Mouse (Mus musculus) hematopoietic stem cell, adult 5-6 weeks (primary cell): Measurements from ENCODE around the gene Grsf1. TPM values are rescaled to one million over a fixed set of nuclear protein-coding genes. Genes with fewer than 3 reads are reported as not detected.
A peak's percentile ranks its signal among the peaks of the same experiment; 100 is the strongest.

Source experiments
- ATAC-seq, 2 experiments: fragments of 125-278 bp in 1 of 2; replicated peaks in 1 of 2; 2 replicates each; pipeline ENCODE4 v1.8.0; 2016 to 2017; ENCODE audit warnings: inconsistent platforms in 2 of 2, mild to moderate bottlenecking in 2 of 2, moderate number of reproducible peaks in 2 of 2, low read depth in 1 of 2, moderate TSS enrichment in 1 of 2; ENCODE audit not compliant: low FRiP score in 2 of 2, poor library complexity in 2 of 2, severe bottlenecking in 2 of 2, insufficient read depth in 1 of 2, low TSS enrichment in 1 of 2
- total RNA-seq: library from RNA; stranded (forward); fragments of 172-1452, 232-1000 nt; gene quantifications from 2 replicates; pipeline ENCODE4 v1.2.3, GENCODE M21; 2017

Grsf1 gene
- total RNA-seq, 1 experiment from 2014 or later = 112 TPM

GRCm38 (mm10) chr5:88691506-88692095 lies 15.6 kb upstream of the Grsf1 start:
- no peak for ATAC-seq

GRCm38 (mm10) chr5:88690681-88691505 lies 14.9 kb upstream of the Grsf1 start:
- ATAC-seq = no peak

- peak; percentile 61 to 65; a peak in 2 of 4 replicates for ATAC-seq
Measured at GRCm38 (mm10) chr5:88689279-88689938, 13.4 kb upstream of the Grsf1 start.

- no peak for ATAC-seq
Measured at GRCm38 (mm10) chr5:88688583-88689187, 12.7 kb upstream of the Grsf1 start.

- 0 out of 4 replicates have a peak, but pooled peaks of 1 of the 2 experiments have one; percentile 12 for ATAC-seq
Measured at GRCm38 (mm10) chr5:88687996-88688406, 12.0 kb upstream of the Grsf1 start.

- ATAC-seq = no peak
Measured at GRCm38 (mm10) chr5:88685745-88686299, 9.9 kb upstream of the Grsf1 start.

GRCm38 (mm10) chr5:88685306-88685705 lies 9.3 kb upstream of the Grsf1 start:
- no peak for ATAC-seq

GRCm38 (mm10) chr5:88684226-88684625 lies 8.3 kb upstream of the Grsf1 start:
- ATAC-seq = no peak

GRCm38 (mm10) chr5:88683706-88684105 lies 7.7 kb upstream of the Grsf1 start:
- ATAC-seq = no peak

- ATAC-seq = no peak
Measured at GRCm38 (mm10) chr5:88680567-88680966, 4.6 kb upstream of the Grsf1 start.

- no peak for ATAC-seq
Measured at GRCm38 (mm10) chr5:88679341-88679740, 3.4 kb upstream of the Grsf1 start.

- peak in 1 of 2 experiments; percentile 31; a peak in 1 of 4 replicates for ATAC-seq
Measured at GRCm38 (mm10) chr5:88678929-88679328, 3.0 kb upstream of the Grsf1 start.

- peak in 1 of 2 experiments; percentile 6; a peak in 1 of 4 replicates for ATAC-seq
Measured at GRCm38 (mm10) chr5:88674703-88675442, 1.1 kb downstream of the Grsf1 start.

- ATAC-seq = no peak
Measured at GRCm38 (mm10) chr5:88663875-88664274, 12.1 kb downstream of the Grsf1 start.

GRCm38 (mm10) chr5:88663151-88663550 lies 12.8 kb downstream of the Grsf1 start:
- no peak for ATAC-seq

GRCm38 (mm10) chr5:88657868-88658267 lies 18.1 kb downstream of the Grsf1 start:
- no peak for ATAC-seq

- peak in 1 of 2 experiments; percentile 18; a peak in 1 of 4 replicates for ATAC-seq
Measured at GRCm38 (mm10) chr5:88652589-88652988, 23.4 kb downstream of the Grsf1 start.
